Mouse (Mus musculus): ENCODE results near the gene Myocos.

GRCm38 (mm10) chr1:162700389-162701066, 42.5 kb upstream of the Myocos start:
- no peak for TF ChIP-seq EP300 (IDR thresholded peaks at IDR 0.05; ENCODE audit: low read depth)
- TF ChIP-seq CTCF (IDR thresholded peaks at IDR 0.05; ENCODE audit: low read depth), result no peak
